Mouse (Mus musculus) c-Kit-positive CD71-positive TER-119-negative erythroid progenitor cells, embryonic 14.5 days (primary cell): Measurements from ENCODE around the gene Rbp4.

Experiments
- DNase-seq: peaks from one replicate; pipeline ENCODE4 v3.0.0-alpha.2; 2013; ENCODE audit warnings: low read depth

The Rbp4 gene

DNA sequence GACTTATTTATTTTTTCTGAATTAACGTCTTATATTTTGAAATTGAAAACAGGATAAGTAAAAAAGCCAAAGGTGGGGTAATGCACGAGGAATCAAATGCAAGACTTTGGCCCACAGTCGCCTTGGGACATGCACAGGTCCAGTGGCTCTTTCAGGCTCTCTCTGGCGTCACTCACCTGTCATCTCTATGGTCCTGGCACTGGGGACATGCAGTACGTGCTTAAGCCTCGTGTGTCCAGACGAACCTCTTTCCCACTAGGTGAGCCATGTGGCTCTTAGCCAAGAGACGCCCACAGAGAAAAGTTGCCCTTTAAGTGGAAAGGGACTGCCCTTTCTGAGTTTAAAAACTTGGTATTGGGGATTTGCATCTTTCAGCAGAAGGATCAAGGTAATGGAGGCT, 35.7 kb downstream of the Rbp4 start:
- no peak for DNase-seq

DNA sequence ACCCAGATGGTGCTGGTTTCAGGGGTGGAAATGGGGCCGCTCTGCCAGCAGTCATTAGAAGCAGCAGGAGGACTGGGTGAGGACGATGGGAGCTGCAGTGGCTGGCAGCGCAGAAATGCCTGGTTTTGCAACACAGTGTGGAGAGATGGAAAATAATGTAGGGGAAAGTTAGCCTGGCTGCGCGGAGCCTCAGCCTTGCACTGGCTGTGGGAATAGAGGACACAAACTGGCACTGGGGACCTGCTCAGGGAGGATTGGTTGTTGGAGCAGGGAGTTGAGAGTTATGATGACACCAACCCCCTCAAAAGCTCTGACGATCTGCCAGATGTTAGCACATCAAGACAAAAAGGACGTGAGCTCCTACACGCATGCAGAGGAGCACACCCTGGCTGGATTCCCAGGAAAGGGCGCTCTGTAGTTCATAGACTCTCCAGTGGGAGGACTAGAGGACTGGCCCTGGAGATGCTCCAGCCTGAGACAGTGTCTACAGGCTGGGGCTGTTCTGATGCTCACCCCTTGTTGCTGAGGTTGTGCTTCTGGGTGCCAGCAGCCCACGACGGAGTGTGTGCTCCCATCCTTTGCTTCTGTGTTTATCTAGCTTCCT, 38.0 kb downstream of the Rbp4 start:
- DNase-seq: no peak

DNA sequence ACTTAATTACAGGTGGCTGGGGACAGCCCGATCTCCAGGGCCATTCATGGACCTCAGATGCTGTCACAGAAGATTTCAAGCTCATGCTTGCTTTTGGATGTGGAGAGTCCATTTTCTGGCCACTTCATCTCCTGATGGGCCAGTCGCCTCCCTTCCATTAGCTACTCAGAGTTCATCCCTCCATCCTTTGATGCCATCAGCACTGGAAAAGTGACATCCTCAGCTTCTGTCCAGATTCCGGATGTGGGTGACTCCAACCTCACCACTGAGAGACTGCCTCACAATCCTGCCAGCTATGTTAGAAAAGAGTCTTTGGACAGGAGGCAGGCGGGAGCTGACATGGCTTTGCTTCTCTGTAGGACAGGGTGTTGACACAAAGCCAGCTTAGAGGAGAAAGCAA, 39.2 kb downstream of the Rbp4 start:
- DNase-seq: no peak

DNA sequence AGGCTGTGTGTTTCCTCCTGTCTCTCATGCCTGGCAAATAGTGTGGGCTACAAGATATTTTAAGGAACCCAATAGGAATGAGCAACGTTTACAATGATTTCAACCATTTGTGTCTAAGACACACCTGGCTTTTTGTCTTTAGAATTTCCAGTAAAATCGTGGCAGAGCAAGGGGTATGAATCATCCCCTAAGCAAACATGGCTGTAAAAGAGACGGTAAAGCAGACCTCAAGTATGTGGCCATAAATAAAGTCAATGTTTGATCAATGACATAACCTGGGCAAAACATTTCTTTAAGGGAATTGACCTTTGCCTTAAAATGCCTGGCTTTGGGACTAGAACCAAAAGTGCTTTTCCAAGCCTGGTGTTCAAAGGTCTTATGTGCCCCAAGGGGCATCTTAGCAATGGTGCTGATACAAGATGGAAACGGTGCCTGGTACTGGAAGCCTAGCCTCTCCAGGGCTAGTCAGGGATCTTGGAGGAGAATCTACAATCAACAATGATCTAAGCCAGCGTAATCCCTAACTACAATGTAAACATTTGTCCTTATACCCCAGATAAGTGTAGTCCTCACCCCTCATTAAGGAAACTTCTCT, 42.1 kb downstream of the Rbp4 start:
- no peak for DNase-seq

DNA sequence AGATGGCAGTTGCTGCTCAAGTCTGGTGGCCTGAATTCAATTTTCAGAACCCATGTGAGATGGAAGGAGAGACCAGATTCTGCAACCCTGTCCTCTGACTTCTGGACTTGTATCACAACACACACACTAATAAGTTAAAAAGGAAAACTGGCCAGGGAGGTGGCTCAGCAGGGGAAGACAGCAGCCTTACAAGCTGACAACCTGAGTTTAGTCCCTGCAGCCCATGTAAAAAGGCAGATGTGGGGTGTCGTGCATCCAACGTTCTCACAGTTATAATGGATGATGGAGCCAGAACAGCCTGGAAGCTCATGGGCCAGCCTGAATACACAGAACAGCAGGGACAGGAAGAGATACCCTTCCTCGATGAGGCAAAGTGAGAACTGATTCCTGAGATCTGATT, 43.7 kb downstream of the Rbp4 start:
- DNase-seq: no peak

DNA sequence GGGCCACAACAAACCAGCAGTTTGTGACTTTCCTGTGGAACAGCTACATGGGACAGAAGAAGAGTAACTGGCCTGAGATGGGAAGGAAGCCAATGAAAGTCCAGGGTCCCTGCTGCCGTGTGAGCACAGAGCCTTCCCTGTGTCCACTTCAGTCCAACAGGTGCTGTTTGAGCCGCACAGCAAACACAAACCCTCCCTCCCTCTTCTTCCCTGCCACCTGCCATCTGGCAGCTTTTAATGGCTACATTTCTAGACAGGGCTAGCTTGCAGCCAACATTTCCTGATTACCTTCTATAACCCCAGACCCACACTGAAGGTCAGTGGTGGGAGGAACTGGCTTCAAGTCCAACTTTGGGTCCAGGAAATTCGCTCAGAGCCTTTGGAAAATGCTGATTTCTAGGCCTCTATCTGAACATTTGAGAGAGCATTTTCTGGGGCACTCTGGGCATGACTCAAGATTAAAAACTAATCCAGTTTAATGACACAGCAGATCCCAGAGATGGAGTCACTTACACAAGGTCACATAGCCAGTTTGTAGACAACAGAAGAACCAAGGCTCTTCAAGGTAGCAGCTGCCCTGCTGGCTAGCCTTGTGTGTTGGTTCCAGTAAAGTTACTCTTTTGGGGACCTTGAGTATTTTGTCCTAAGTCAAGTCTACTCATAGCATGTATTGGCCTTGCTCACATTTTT, 47.1 kb downstream of the Rbp4 start:
- no peak for DNase-seq

DNA sequence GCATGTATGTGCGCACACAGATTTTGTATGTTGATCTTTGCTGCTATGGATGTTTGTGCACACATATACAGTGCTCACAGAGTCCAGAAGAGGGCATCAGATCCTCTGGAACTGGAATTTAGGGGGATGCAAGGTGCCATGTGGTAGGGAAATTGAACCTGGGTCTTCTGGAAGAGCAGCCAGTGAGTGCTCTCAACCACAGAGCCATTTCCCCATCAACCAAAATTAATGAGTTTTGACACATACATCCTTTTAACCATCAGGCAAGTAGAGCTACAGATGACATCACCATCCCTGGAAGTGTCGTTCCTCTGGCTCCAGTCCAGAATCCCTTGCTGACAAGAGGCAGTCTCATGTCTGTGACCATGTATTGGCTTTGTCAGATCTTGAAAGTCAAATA, 48.8 kb downstream of the Rbp4 start:
- DNase-seq: no peak

DNA sequence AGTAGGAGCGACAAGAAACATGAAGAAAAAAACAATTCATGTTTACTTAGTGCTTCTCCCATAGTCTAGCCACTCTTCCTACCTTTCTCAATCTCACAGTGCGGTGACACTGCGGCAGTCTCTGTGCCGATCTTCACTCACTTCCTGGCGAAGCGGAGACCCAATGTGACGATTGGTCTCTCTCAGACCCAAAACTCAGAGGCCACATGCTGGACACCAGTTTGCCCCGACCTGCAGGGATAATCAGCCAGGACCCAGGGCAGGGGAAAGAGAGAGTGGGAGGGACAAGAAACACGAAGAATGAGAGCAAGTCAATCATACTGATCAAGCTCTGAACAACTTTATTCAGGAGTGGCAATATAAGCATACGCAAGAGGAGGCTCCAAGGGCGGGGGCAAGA, 50.0 kb downstream of the Rbp4 start:
- DNase-seq: no peak

DNA sequence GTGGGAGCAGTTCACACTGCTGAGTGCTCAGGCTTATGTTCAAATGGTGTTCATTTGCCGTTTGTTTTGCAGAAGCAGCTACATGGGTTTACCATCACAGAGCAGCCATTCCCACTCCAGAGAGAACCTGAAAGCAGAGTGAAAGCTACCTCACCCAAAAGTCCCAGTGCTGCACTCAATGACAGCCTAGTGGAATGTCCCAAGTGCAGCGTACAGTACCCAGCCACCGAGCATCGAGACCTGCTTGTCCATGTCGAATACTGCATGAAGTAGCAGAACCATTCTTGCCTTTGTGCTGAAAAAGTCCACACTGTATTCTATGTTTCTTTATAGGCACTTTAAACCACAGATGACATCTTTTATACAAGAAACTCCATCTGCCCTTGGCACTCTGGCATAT, 51.9 kb downstream of the Rbp4 start:
- DNase-seq: no peak
